Comparison of ENCODE assay signal across 8 mouse cellular contexts in genomic region chr13:54371387-54372330, GRCm38 (mm10). TPM values are rescaled to one million over a fixed set of nuclear protein-coding genes. Genes with fewer than 3 reads are reported as not detected.
DNase-seq lines count a peak whose midpoint lies in the region; ATAC-seq and TF ChIP-seq lines count a peak whose summit lies in the region.

No protein-coding gene starts in this region.

- H3K9me3 ChIP-seq in embryonic facial prominence, embryonic 11.5 days (replicated peaks; ENCODE audit: control insufficient read depth, low read length), result no peaks in the 10 kb centered on the region
- H3K9me3 ChIP-seq in heart, embryonic 11.5 days (replicated peaks; ENCODE audit: control insufficient read depth, low read length), result no peaks in the 10 kb centered on the region
- no peaks in the 10 kb centered on the region for H3K9me3 ChIP-seq in kidney, embryonic 14.5 days (ENCODE audit: control insufficient read depth, low read length)
- no peaks in the 10 kb centered on the region for H3K9me3 ChIP-seq in neural tube, embryonic 14.5 days (ENCODE audit: control insufficient read depth, low read length)

- H3K27me3 ChIP-seq in embryonic facial prominence, embryonic 11.5 days (ENCODE audit: control insufficient read depth, insufficient read depth, low read length), result no peaks in the 10 kb centered on the region; the same call in 1 of the 2 replicates
- H3K27me3 ChIP-seq in heart, embryonic 11.5 days (ENCODE audit: control insufficient read depth, insufficient read depth, low read length), result peaks cover 35% of the 10 kb centered on the region
- peaks cover 8% of the 10 kb centered on the region; the same call in 1 of the 2 replicates for H3K27me3 ChIP-seq in kidney, embryonic 14.5 days (ENCODE audit: control insufficient read depth, insufficient read depth, low read length)
- no peaks in the 10 kb centered on the region for H3K27me3 ChIP-seq in neural tube, embryonic 14.5 days (ENCODE audit: control insufficient read depth, insufficient read depth, low read length)

- H3K4me2 ChIP-seq in embryonic facial prominence, embryonic 11.5 days (ENCODE audit: low read depth, low read length), result peak overlapping the region; percentile 82
- H3K4me2 ChIP-seq in heart, embryonic 11.5 days, result peak overlapping the region; percentile 66
- peak overlapping the region; percentile 50 for H3K4me2 ChIP-seq in kidney, embryonic 14.5 days (replicated peaks; ENCODE audit: low read depth, low read length)
- H3K4me2 ChIP-seq in neural tube, embryonic 14.5 days (ENCODE audit: low read depth, low read length), result peak overlapping the region; percentile 74

- peak; percentile 84 for ATAC-seq in embryonic facial prominence, embryonic 11.5 days (replicated peaks; ENCODE audit: insufficient number of reproducible peaks, low FRiP score, low TSS enrichment, low read depth)
- ATAC-seq in heart, embryonic 11.5 days (replicated peaks; ENCODE audit: insufficient number of reproducible peaks, low FRiP score, low TSS enrichment), result peak; percentile 55
- peak; percentile 89 for ATAC-seq in kidney, embryonic 14.5 days (ENCODE audit: low FRiP score, low TSS enrichment)
- ATAC-seq in neural tube, embryonic 14.5 days (ENCODE audit: low read depth), result peak; percentile 90

- WGBS in embryonic facial prominence, embryonic 11.5 days, result under 1% methylated on average over 58 of the region's 59 CpGs
- 2% methylated on average over 56 of the region's 59 CpGs for WGBS in heart, embryonic 11.5 days (ENCODE audit: insufficient replicate concordance)
- WGBS in kidney, embryonic 14.5 days, result under 1% methylated on average over 58 of the region's 59 CpGs
- WGBS in neural tube, embryonic 14.5 days, result 1% methylated on average over 52 of the region's 59 CpGs

- H3K27ac ChIP-seq in left cerebral cortex, adult 2 months, result peak overlapping the region; percentile 95
- H3K27ac ChIP-seq in embryonic facial prominence, embryonic 11.5 days (replicated peaks; ENCODE audit: low read depth, low read length), result no peak overlapping the region
- no peak overlapping the region for H3K27ac ChIP-seq in heart, embryonic 11.5 days (ENCODE audit: low read depth, low read length)
- H3K27ac ChIP-seq in kidney, embryonic 14.5 days (ENCODE audit: low read depth, low read length), result no peak overlapping the region
- peak overlapping the region; percentile 62 for H3K27ac ChIP-seq in neural tube, embryonic 14.5 days (ENCODE audit: low read depth, low read length)

- peaks cover 3% of the 10 kb centered on the region for H3K4me1 ChIP-seq in embryonic facial prominence, embryonic 11.5 days (ENCODE audit: control insufficient read depth, insufficient read depth, low read length)
- H3K4me1 ChIP-seq in heart, embryonic 11.5 days (ENCODE audit: control insufficient read depth, insufficient read depth, low read length), result peaks cover 13% of the 10 kb centered on the region
- H3K4me1 ChIP-seq in kidney, embryonic 14.5 days (ENCODE audit: control insufficient read depth, insufficient read depth, low read length), result peaks cover 8% of the 10 kb centered on the region; the same call in 1 of the 2 replicates
- H3K4me1 ChIP-seq in neural tube, embryonic 14.5 days (ENCODE audit: control insufficient read depth, insufficient read depth, low read length), result peaks cover 12% of the 10 kb centered on the region; the same call in 1 of the 2 replicates

- H3K36me3 ChIP-seq in embryonic facial prominence, embryonic 11.5 days (replicated peaks; ENCODE audit: control insufficient read depth, insufficient read depth, low read depth, low read length), result no peaks in the 10 kb centered on the region
- H3K36me3 ChIP-seq in heart, embryonic 11.5 days (ENCODE audit: control insufficient read depth, insufficient read depth, low read length), result no peaks in the 10 kb centered on the region
- H3K36me3 ChIP-seq in kidney, embryonic 14.5 days (ENCODE audit: control insufficient read depth, insufficient read depth, low read length), result no peaks in the 10 kb centered on the region
- H3K36me3 ChIP-seq in neural tube, embryonic 14.5 days (ENCODE audit: control insufficient read depth, insufficient read depth, low read length), result no peaks in the 10 kb centered on the region

- peak overlapping the region; percentile 5; the same call in 1 of the 2 replicates for H3K9ac ChIP-seq in embryonic facial prominence, embryonic 11.5 days (replicated peaks; ENCODE audit: low read length)
- H3K9ac ChIP-seq in heart, embryonic 11.5 days (ENCODE audit: low read depth, low read length), result no peak overlapping the region
- H3K9ac ChIP-seq in kidney, embryonic 14.5 days (ENCODE audit: low read depth, low read length), result no peak overlapping the region
- H3K9ac ChIP-seq in neural tube, embryonic 14.5 days (replicated peaks; ENCODE audit: low read depth, low read length), result peak overlapping the region; percentile 50

- DNase-seq in left cerebral cortex, adult 2 months (ENCODE audit: extremely low spot score in 1 of 2, low spot score in 2 of 2), result peak; percentile 61 to 71
- no peak for DNase-seq in left cerebral cortex, adult 8-10 months (ENCODE audit: low spot score in 2 of 2)
- peak; percentile 93 for DNase-seq in embryonic facial prominence, embryonic 11.5 days (ENCODE audit: low spot score)
- DNase-seq in lung, adult 18-20 months, result peak; percentile 40 to 63
- DNase-seq in testis, postnatal 10 days (ENCODE audit: low spot score), result peak; percentile 93

- peak; percentile 30 for TF ChIP-seq CTCF in left cerebral cortex, adult 2 months (IDR thresholded peaks at IDR 0.05)

- intact Hi-C loops in left cerebral cortex, adult 2 months (cut with DNase I), result loop anchor here (1.0 to 5.0 kb wide), 5 partner anchors 34 to 257 kb away; no protein-coding TSS in a partner anchor

- peak overlapping the region; percentile 54 for H3K4me3 ChIP-seq in left cerebral cortex, adult 2 months
- peak overlapping the region; percentile 32 for H3K4me3 ChIP-seq in embryonic facial prominence, embryonic 11.5 days (ENCODE audit: low read depth, low read length)
- peak overlapping the region; percentile 24 for H3K4me3 ChIP-seq in heart, embryonic 11.5 days (ENCODE audit: low read depth, low read length)
- H3K4me3 ChIP-seq in kidney, embryonic 14.5 days (ENCODE audit: low read length), result peak overlapping the region; percentile 25; the same call in 1 of the 2 replicates
- H3K4me3 ChIP-seq in neural tube, embryonic 14.5 days (ENCODE audit: low read depth, low read length), result peak overlapping the region; percentile 36

RNA-seq across cellular contexts. Expression of gene Cplx2, which starts 0.5 kb away (rescaled TPM):
- total RNA-seq in left cerebral cortex, adult 2 months (2021), result 100 to 1,000 TPM; 798 to 848 TPM
- 100 to 1,000 TPM; 781 to 858 (median 827) TPM for total RNA-seq in left cerebral cortex, adult 8-10 months (2022)
- 6.9 and 7.4 TPM in 2 replicates for polyA plus RNA-seq in embryonic facial prominence, embryonic 11.5 days (2014; fragmentation: Nextera tagmentation; extraction: Ambion mirVana)
- 2.1 and 3.0 TPM in 2 replicates for polyA plus RNA-seq in heart, embryonic 11.5 days (2014; fragmentation: Nextera tagmentation; extraction: Ambion mirVana)
- 4.5 and 6.4 TPM in 2 replicates for polyA plus RNA-seq in kidney, embryonic 14.5 days (2014; fragmentation: Nextera tagmentation; extraction: Ambion mirVana)
- 23.6 and 24.1 TPM in 2 replicates for polyA plus RNA-seq in neural tube, embryonic 14.5 days (2014; fragmentation: Nextera tagmentation; extraction: Ambion mirVana)

Comparison
In these comparisons a context has a peak if more than half of its experiments do, and no peak if none do; other contexts are left out.
1. DNase-seq: peak in left cerebral cortex, adult 2 months (2 of 2), embryonic facial prominence, embryonic 11.5 days (single experiment), lung, adult 18-20 months (2 of 2) and testis, postnatal 10 days (single experiment); none in left cerebral cortex, adult 8-10 months (0 of 2).
2. H3K27ac ChIP-seq: peak in left cerebral cortex, adult 2 months (single experiment) and neural tube, embryonic 14.5 days (single experiment); none in embryonic facial prominence, embryonic 11.5 days (single experiment), heart, embryonic 11.5 days (single experiment) and kidney, embryonic 14.5 days (single experiment).
3. H3K9ac ChIP-seq: peak in embryonic facial prominence, embryonic 11.5 days (single experiment) and neural tube, embryonic 14.5 days (single experiment); none in heart, embryonic 11.5 days (single experiment) and kidney, embryonic 14.5 days (single experiment).
4. Peak in every context shown above with its lines, with median percentiles within 50 percentile points of each other: H3K4me3 ChIP-seq, ATAC-seq and H3K4me2 ChIP-seq.